Mouse (Mus musculus) liver, postnatal 0 days (tissue): ENCODE data around the gene Col8a1. TPM values are rescaled to one million over a fixed set of nuclear protein-coding genes. Genes with fewer than 3 reads are reported as not detected.
A peak's percentile ranks its signal among the peaks of the same experiment; 100 is the strongest.

Experiments used
- ATAC-seq: fragments of 200-750 bp; cut with Nextera tagmentation; 2 replicates; pipeline ENCODE4 v1.8.0; 2017; ENCODE audit warnings: mild to moderate bottlenecking, moderate library complexity
- DNase-seq: peaks from one replicate; pipeline ENCODE4 v3.0.0-alpha.2; 2016
- H3K27ac ChIP-seq: fragments of 300-500 bp; sonication (generic); 2 replicates; pipeline ENCODE4 v1.5.1; 2014; ENCODE audit warnings: antibody characterized with exemption, moderate library complexity, mild to moderate bottlenecking, low read depth
- H3K27me3 ChIP-seq: fragments of 300-500 bp; sonication (generic); 2 replicates; pipeline ENCODE4 v1.6.1; 2014; ENCODE audit warnings: low read length, control low read depth, mixed read lengths; ENCODE audit not compliant: insufficient read depth
- H3K36me3 ChIP-seq: fragments of 300-500 bp; sonication (generic); replicated peaks from 2 replicates; pipeline ENCODE4 v1.6.1; 2014; ENCODE audit warnings: mild to moderate bottlenecking, control low read depth, low read length, moderate library complexity, mixed read lengths; ENCODE audit not compliant: insufficient read depth
- H3K4me1 ChIP-seq: fragments of 300-500 bp; sonication (generic); 2 replicates; pipeline ENCODE4 v1.6.1; 2014; ENCODE audit warnings: antibody characterized with exemption, mild to moderate bottlenecking, control low read depth; ENCODE audit not compliant: insufficient read depth
- H3K4me2 ChIP-seq: fragments of 300-500 bp; sonication (generic); 2 replicates; pipeline ENCODE4 v1.6.1; 2014; ENCODE audit warnings: low read depth, mild to moderate bottlenecking, low read length, moderate library complexity, mixed read lengths
- H3K4me3 ChIP-seq: fragments of 300-500 bp; sonication (generic); 2 replicates; pipeline ENCODE4 v1.5.1; 2014; ENCODE audit warnings: low read depth, low read length
- H3K9ac ChIP-seq: fragments of 300-500 bp; sonication (generic); replicated peaks from 2 replicates; pipeline ENCODE4 v1.6.1; 2014; ENCODE audit warnings: mild to moderate bottlenecking, moderate library complexity
- H3K9me3 ChIP-seq: fragments of 300-500 bp; sonication (generic); 2 replicates; pipeline ENCODE4 v1.6.1; 2016; ENCODE audit warnings: mild to moderate bottlenecking, control low read depth, low read length, mixed read lengths
- CTCF ChIP-seq: sonication (generic); IDR thresholded peaks from 2 replicates; pipeline ENCODE4 v1.5.1; 2016; ENCODE audit warnings: antibody characterized with exemption, low read depth
- EP300 ChIP-seq: IDR thresholded peaks from 2 replicates; pipeline ENCODE4 v1.6.1; 2016; ENCODE audit warnings: antibody characterized with exemption, low read depth, mild to moderate bottlenecking
- whole genome bisulfite sequencing: fragments of 180-500 bp; shearing (Covaris S2); extraction: QIAGEN DNeasy Blood & Tissue Kit; methylation state at CpG from one replicate; pipeline ENCODE4 v1.1.7; 2014; ENCODE audit not compliant: insufficient replicate concordance; 5-methylcytosine and 5-hydroxymethylcytosine counted together
- polyA plus RNA-seq: library from polyadenylated mRNA; unstranded; fragments of >200 nt; fragmentation: Nextera tagmentation; extraction: Ambion mirVana; gene quantifications from 2 replicates; pipeline ENCODE4 v1.2.1, GENCODE M21; 2015

Gene Col8a1
- polyA plus RNA-seq, 1 experiment from 2014 or later, result 0.06 TPM

- ATAC-seq (no peak), DNase-seq (no peak)
- no peak overlapping the region for H3K4me2 ChIP-seq
- TF ChIP-seq EP300 (no peak), CTCF (no peak)
- H3K27ac ChIP-seq, result no peak overlapping the region
- WGBS, result 48% methylated on average over 3 of the region's 3 CpGs
- H3K9me3 ChIP-seq, result no peaks in the 10 kb centered on the region
- no peaks in the 10 kb centered on the region for H3K4me1 ChIP-seq
- no peak overlapping the region for H3K9ac ChIP-seq
- no peaks in the 10 kb centered on the region for H3K36me3 ChIP-seq
- no peaks in the 10 kb centered on the region for H3K27me3 ChIP-seq
- no peak overlapping the region for H3K4me3 ChIP-seq
Observed at GRCm38 (mm10) chr16:57662661-57663060, 91.9 kb downstream of the Col8a1 start.

- H3K4me3 ChIP-seq, result no peak overlapping the region
- TF ChIP-seq EP300 (no peak), CTCF (no peak)
- H3K27ac ChIP-seq, result no peak overlapping the region
- WGBS, result 50% methylated on average over 2 of the region's 2 CpGs
- ATAC-seq, result no peak
- H3K9ac ChIP-seq, result no peak overlapping the region
- no peaks in the 10 kb centered on the region for H3K36me3 ChIP-seq
- H3K4me2 ChIP-seq, result no peak overlapping the region
- no peak for DNase-seq
- H3K27me3 ChIP-seq, result no peaks in the 10 kb centered on the region
- H3K9me3 ChIP-seq, result no peaks in the 10 kb centered on the region
- no peaks in the 10 kb centered on the region for H3K4me1 ChIP-seq
Observed at GRCm38 (mm10) chr16:57649888-57650287, 104.6 kb downstream of the Col8a1 start.

- no peaks in the 10 kb centered on the region for H3K36me3 ChIP-seq
- H3K9me3 ChIP-seq, result no peaks in the 10 kb centered on the region
- TF ChIP-seq CTCF (no peak), EP300 (no peak)
- H3K27me3 ChIP-seq, result no peaks in the 10 kb centered on the region
- WGBS, result 78% methylated on average over 10 of the region's 10 CpGs
- H3K27ac ChIP-seq, result no peak overlapping the region
- no peak for DNase-seq
- no peak overlapping the region for H3K4me2 ChIP-seq
- no peak overlapping the region for H3K9ac ChIP-seq
- no peak for ATAC-seq
- no peak overlapping the region for H3K4me3 ChIP-seq
- no peaks in the 10 kb centered on the region for H3K4me1 ChIP-seq
Observed at GRCm38 (mm10) chr16:57641346-57641885, 113.1 kb downstream of the Col8a1 start.

GRCm38 (mm10) chr16:57634766-57635165, 119.8 kb downstream of the Col8a1 start:
- Histone ChIP-seq H3K36me3 (no peaks in the 10 kb centered on the region), H3K4me1 (no peaks in the 10 kb centered on the region), H3K4me3 (no peak overlapping the region), H3K27ac (no peak overlapping the region), H3K9me3 (no peaks in the 10 kb centered on the region), H3K9ac (no peak overlapping the region), H3K27me3 (no peaks in the 10 kb centered on the region), H3K4me2 (no peak overlapping the region)
- 61% methylated on average over 5 of the region's 5 CpGs for WGBS
- no peak for DNase-seq
- no peak for ATAC-seq
- TF ChIP-seq EP300 (no peak), CTCF (no peak)

GRCm38 (mm10) chr16:57634191-57634590, 120.3 kb downstream of the Col8a1 start:
- ATAC-seq, result 0 out of 2 replicates have a peak, but pooled peaks have one; percentile 44
- peak; percentile 75 for TF ChIP-seq CTCF
- TF ChIP-seq EP300, result no peak
- Histone ChIP-seq H3K4me3 (no peak overlapping the region), H3K9ac (no peak overlapping the region), H3K4me1 (no peaks in the 10 kb centered on the region), H3K9me3 (no peaks in the 10 kb centered on the region), H3K36me3 (no peaks in the 10 kb centered on the region), H3K4me2 (no peak overlapping the region), H3K27me3 (no peaks in the 10 kb centered on the region), H3K27ac (no peak overlapping the region)
- DNase-seq, result peak; percentile 64
- 12% methylated on average over 6 of the region's 6 CpGs for WGBS

- Histone ChIP-seq H3K4me2 (no peak overlapping the region), H3K9ac (no peak overlapping the region)
- WGBS, result 0% methylated on average over 1 of the region's 1 CpGs
Observed at GRCm38 (mm10) chr16:57611768-57612167, 142.8 kb downstream of the Col8a1 start.

More at GRCm38 (mm10) chr16:57611768-57612167, 142.8 kb downstream of the Col8a1 start:
- Histone ChIP-seq H3K27ac (no peak overlapping the region), H3K27me3 (no peaks in the 10 kb centered on the region), H3K4me1 (peaks cover 5% of the 10 kb centered on the region), H3K36me3 (no peaks in the 10 kb centered on the region), H3K4me3 (no peak overlapping the region), H3K9me3 (no peaks in the 10 kb centered on the region)
- TF ChIP-seq CTCF (peak; percentile 77), EP300 (no peak)
- DNase-seq (peak; percentile 21), ATAC-seq (no peak)
